Mouse (Mus musculus): Measurements from ENCODE around the gene Adh5.
A peak's percentile ranks its signal among the peaks of the same experiment; 100 is the strongest.

The Adh5 gene

DNA sequence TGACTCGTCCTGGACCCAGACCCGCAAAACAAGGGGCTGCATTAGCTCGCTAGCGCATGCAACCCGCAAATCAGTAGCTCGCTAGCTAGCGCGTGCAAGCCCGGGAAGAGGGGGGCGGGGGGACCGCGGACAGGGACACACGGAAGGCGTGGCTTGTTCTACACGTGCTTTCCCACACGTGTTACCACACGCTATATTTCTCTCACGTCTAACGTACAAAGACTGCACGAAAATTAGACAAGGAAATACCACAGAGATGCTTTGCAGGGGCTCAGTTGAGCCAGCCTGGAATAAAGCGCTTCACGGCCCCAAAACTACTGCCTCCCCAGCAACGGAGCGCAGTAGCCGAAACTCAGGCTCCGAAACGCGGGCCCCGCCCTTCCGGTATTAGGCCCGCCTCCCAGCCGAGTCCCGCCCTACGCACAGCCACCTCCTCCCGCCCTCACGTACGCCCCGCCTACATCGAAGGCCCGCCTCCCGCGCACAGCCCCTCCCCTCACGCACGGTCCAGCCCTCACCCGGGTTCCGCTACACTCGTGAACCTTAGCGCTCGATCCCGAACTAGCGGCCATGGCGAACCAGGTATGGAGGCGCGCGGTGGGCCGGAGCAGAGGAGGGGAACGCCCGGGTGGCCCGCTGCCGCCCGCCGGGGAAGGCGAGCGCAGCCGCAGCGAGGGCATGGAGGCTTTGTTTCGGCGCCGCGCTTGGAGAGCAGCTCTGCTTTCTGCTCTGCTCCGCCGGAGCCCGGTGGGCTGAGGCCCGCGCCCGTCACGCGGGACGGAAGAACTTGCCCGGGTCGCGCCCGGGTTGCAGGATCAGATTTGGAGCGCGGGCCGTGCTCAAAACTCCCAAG is at the start of gene Adh5:
Adh5 (plus strand) TSS at position 482 of the 853 bp plus-strand sequence.
- DNase-seq = peak; percentile 92

DNA sequence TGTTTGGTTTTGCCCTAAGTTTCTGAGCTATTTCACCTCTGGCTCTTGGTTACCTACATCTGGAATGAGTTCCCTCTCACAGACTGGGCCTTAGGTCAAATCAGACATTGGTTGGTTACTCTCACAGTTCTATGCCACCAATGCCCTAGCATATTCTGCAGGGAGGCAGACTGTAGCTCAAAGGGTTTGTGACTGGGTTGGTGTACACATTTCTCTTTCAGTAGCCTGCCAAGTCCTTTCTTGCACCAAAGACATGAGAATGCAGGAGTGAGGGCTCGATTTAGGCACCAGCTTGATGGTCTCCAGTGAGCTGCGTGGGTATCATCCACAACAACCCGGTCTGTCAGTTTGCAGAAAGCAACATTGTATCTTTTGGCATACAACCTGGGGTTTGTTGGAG is 38.0 kb upstream of the Adh5 start:
- no peak for DNase-seq

DNA sequence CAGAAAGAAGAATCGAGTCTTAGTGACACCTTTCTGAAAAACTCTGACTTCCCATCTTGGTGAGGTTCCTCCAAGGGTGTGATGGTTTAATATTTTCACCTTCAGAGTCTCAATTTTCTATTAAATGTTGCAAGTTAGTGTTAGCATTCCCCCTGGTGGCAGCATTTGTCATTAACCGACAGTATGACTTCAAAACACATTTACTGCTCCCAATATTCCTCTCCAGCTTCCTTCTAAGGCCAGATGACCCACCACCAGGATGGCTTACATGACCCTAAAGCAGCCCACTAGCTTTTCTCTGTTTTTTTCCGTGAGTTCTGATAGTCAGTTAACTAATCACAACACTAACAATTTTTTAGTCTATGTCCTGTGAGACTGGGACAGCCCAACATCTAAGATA is 37.6 kb upstream of the Adh5 start:
- peak in 1 of 2 experiments; percentile 21 for DNase-seq

- no peak for DNase-seq
These were observed 37.1 kb upstream of the Adh5 start for GRCm38 (mm10) chr3:138405840-138406239.

- DNase-seq = no peak
These were observed 35.0 kb upstream of the Adh5 start for GRCm38 (mm10) chr3:138407920-138408319.

DNA sequence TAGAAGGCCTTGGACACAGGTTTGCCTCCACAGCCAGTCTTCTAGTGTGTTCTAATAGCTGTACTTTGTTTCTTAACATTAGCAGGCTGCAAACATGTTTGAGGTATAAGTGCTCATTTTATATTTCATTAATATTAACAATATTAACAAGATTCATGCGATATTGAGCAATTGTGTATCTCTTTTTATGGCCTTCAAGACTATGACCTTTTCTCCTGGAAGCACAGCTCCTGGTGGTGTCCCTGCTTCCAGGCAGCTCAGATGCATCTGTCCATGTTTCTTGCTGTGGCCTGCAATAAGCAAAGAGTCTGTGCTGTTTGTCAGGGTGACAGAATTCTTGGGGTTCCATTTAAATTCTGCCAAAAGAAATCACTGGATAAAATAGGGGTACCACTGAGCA is 33.3 kb upstream of the Adh5 start:
- no peak for DNase-seq

GRCm38 (mm10) chr3:138410211-138410610 is 32.7 kb upstream of the Adh5 start:
- DNase-seq = no peak

GRCm38 (mm10) chr3:138415121-138415690 is 27.7 kb upstream of the Adh5 start, which contains the start of gene Adh4:
Gene Adh4 (plus strand): TSS chr3:138415466.
- no peak for DNase-seq

- no peak for DNase-seq
These were observed 23.5 kb upstream of the Adh5 start for GRCm38 (mm10) chr3:138419369-138419768.

DNA sequence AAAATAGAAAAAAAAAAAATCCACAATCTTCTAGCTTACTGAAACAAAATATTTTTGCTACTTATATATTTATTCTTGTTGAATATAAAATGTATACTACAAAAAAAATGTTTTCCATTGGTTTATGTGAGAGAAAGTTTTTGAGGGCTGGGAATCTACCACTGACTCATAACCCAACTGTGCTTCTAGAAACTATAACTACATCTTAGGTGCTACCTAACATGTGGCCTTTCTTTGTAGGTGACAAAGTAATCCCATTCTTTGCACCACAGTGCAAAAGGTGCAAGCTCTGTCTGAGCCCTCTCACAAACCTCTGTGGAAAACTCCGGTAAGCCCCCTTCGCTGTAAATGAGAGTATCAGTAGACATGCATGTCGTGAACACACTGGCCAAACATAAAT is 22.5 kb upstream of the Adh5 start:
- no peak for DNase-seq

DNA sequence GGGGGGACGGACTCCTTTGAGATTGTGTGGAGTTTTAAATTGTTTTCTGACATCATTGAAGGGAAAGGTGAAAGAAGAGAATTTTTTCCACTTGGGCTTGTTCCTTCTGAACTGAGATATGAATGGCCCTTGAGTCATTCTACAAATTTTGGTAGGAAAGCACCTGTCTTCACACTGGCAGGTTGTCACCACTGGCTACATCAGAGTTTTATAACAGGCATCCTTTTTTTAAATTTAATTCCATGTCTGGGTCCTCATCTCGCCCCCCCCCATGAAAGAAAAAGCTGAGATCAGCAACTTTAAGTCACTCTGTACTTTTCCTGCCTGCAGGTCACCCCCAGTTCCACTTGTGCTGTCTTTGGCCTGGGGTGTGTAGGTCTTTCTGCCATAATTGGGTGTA is 19.2 kb upstream of the Adh5 start:
- DNase-seq = no peak

GRCm38 (mm10) chr3:138424247-138424646 is 18.6 kb upstream of the Adh5 start:
- DNase-seq = no peak

DNA sequence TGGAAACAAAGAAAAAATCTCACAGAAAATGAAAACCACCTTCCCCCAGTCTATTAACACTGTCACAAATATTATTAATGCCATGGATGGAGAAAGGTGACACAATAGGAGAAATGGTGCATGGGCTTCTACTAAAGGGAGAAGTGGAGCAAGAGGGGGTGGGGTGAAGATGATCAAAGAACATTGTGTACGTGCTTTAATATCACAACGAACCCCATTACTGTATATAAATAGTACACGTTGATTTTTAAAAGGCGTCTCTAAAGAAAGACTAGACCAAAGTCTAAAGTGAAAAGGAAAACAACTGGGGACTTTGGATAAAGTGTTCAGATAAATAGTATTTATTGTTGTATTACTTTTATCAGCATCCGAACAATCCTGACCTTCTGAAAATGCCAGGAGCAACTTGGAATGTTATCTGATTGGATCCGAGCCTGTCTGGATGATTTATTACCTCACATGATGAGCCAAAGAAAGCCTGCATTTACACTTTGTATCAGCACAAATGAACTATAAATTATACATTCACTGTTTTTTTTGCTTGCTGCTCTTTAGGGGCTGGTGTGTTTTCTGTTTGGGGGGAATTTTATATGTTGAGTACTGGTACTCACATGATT is 12.4 kb upstream of the Adh5 start:
- no peak for DNase-seq

DNA sequence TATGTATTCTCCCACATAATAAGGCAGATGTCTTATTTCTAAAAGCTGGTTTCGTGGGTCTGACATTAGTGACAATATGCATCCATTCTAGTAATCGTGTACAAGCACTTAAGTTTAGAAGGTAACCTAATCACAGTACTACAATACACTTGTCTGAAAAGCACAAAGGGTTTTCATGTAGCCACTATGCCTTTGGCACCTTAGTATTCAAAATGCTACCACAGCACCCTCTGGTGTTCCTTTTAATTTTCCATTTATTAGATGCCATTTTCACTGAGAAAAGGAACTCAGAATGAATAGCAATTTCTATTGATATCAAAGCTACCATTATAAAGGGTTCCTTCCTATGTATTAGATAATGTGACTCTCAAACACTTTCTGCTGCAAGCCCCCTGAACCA is 11.1 kb upstream of the Adh5 start:
- DNase-seq = no peak

- DNase-seq = no peak
These were observed 4.2 kb upstream of the Adh5 start for GRCm38 (mm10) chr3:138438716-138439115.

DNA sequence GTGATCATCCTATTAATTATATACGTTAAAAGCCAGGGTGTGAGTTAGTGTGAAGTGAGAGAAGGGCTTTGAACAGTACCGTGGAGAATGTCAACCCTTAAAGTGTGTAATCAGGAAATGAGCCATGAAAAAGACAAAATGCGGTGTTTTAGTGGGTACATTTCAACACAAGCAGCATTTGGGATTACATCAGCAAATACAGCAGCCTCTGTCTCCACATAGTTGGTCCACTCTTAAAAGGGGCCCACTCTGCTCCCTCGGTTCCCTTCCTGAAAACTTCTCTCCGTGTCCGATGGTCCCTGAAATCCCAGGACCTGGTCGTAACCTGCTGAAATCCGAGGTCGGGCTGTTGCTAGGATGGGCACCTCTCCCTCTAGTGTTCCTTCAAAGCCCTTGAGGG is 690 bp upstream of the Adh5 start:
- DNase-seq = no peak

GRCm38 (mm10) chr3:138443465-138443771 is 525 bp downstream of the Adh5 start:
- no peak for DNase-seq

DNA sequence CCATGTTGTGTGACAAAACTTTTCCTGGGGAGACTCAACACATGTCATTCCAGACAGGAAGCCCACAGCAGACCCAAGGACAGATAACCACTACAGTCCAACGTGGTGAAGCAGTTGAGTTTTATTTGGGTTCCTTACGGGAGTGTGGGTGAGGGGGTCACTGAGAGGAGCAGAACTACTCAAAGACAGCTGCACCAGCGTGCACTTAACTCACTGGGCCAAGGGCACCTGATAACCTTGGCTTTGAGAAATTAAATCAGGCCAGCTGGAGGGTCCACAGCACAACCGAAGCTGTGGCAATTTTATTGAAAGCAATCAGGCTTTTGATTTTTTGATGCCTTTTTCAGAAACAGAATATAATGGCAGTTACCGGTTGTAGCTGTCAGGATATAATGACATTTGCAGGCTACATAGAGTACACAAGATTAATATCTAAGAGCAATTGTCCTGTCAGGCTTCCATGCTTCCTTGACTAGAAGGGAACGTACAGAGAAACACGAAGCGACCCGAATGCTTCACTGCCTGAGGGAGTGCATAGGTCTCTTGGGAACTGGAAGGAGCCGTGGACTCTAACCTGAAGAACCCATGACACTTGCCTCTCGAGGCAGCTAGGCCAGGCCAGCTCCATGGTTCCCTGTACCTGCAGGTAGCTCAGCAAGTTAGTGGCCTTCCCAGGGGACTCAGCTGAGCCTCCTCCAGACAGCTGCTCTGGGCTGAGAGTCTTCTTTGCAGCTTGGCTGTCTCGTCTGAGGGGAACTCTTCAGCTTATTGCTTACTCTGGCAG is 5.4 kb downstream of the Adh5 start:
- no peak for DNase-seq

- no peak for DNase-seq
These were observed 9.3 kb downstream of the Adh5 start for GRCm38 (mm10) chr3:138452169-138452568.

DNA sequence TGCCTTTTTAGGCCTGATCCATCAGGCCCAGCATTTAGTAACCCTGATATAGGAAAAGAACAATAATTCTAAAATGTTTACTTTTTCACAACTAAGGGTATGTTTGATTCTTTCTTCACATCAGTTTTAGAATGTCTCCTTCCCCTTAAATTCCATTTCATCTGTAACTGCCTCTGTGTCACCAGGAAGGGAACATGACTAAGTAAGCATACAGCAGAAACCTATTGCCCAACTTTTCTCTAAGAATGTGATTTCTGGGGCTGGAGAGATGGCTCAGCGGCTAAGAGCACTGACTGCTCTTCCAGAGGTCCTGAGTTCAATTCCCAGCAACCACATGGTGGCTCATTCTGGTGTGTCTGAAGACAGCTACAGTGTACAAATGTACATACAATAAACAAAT is 11.3 kb downstream of the Adh5 start:
- no peak for DNase-seq

DNA sequence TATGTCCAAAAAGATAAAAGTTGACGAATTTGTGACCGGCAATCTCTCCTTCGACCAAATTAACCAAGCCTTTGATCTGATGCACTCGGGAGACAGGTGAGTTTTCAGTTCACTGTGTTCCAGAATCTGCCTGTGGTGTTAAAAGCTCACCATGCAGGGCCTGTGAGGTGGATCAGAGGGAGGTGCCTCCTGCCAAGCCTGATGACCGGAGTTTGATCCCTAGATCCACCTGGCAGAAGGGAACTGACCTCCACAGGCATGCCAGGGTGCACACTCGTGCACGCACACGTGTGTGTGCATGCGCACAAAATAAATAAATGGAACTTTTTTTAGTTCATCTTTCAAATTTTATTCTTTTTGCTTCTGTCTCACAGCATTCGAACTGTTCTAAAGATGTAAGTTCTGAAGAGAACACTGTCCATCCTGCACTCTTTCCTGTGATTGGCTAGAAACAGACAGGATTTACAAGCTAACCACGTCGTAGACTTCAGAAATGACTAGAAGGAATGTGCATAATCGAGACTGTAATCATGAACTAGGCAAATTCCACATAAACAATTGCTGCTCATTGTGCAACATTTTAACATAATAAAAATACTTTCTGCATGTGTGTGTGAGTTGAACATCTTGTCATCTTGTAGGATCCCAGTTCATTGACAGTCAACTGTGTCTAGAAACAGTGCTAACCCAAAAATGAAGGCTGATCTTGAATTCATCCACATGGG is 12.0 kb downstream of the Adh5 start:
- DNase-seq = no peak

DNA sequence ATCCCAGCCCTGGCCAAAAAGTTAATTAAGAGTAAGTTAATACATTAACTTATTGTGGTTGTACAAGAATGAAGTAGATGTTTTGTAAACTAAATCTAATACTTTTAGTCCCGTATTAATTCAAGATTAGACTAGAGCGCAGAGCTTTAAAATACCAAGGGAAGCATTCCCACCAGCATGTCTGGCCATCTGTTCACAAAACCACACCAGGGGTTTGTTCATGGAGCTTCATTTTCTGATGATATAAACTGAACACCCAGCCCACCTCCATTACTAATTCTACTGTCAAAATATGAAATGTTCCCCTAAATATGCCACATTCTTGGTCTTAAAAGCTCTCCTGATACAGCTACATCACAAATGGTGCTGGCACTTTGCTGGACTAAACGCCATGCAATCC is 15.5 kb downstream of the Adh5 start:
- no peak for DNase-seq

GRCm38 (mm10) chr3:138460260-138460659 is 17.4 kb downstream of the Adh5 start:
- DNase-seq = no peak
